Mouse (Mus musculus): ENCODE results near the gene Trak1. TPM values are rescaled to one million over a fixed set of nuclear protein-coding genes. Genes with fewer than 3 reads are reported as not detected.
A peak's percentile ranks its signal among the peaks of the same experiment; 100 is the strongest.
"Not testable (repeated sequence)": the region's sequence is repeated elsewhere in the genome, so short reads cannot be mapped to it uniquely, and the experiment has no call there.

Gene Trak1
- polyA plus RNA-seq, 1 experiment: 45.8 TPM

DNA sequence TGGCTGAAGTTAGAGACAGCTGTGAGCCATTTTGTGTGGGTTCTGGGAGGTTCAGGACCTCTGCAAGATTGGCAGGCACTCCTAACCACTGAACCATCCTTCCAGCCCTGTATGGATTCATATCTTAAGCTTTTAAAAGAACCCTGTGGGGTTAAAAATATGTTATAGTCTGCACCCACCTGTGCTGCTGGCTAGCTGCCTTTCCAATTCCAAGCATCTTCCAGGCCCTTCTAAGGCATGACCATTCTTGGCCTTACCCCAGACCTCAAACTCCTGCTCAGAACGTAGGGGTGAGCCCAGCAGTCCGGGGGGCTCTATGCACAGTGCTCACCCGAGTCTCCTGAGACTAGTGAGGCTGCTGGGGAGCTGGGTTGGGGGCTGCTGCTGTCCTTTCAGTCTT is 121.7 kb downstream of the Trak1 start:
- WGBS: 45% methylated on average over 3 of the region's 3 CpGs
- DNase-seq (ENCODE audit: low read depth, low spot score): no peak

DNA sequence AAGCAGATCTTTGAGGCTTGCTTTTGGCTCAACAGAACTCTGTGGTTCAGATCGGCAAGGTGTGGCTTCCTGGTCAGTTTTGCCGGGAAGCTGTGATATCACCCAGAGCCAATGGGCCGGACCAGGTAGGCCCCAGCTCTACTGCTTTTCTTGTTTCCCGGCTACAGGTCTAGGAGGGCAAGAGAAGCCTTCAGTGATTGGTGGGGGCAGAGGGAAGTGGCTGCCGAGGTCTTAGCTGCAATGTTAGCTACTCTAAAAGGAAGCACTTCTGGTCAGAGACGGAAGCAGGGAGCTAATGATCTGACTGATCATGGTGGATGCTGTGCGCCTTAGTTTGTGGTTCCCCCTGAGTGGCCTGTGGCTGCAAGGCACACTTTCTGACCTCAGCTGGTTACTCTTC is 122.3 kb downstream of the Trak1 start:
- WGBS: 31% methylated on average over 7 of the region's 7 CpGs
- no peak for DNase-seq (ENCODE audit: low read depth, low spot score)

DNA sequence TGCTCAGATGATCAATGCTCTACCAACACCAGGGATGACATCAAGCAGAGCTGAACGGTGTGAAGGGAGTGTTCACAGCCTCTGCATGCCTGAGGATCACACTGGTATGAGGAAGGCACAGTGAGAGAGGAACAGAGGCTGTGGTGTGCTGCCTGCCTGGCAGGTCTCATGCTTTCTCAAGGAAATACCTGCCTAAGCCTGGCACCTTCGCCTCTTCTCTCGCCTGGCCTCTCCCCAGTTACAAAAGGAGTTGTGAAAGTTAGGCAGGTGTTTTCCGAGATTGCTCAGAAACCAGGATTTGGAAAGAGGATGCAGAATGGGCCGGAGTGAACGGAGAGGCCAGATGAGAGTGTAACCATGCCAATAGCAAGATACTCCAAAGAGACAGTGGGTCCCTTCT is 123.5 kb downstream of the Trak1 start:
- WGBS: 32% methylated on average over 6 of the region's 6 CpGs
- no peak for DNase-seq (ENCODE audit: low read depth, low spot score)

DNA sequence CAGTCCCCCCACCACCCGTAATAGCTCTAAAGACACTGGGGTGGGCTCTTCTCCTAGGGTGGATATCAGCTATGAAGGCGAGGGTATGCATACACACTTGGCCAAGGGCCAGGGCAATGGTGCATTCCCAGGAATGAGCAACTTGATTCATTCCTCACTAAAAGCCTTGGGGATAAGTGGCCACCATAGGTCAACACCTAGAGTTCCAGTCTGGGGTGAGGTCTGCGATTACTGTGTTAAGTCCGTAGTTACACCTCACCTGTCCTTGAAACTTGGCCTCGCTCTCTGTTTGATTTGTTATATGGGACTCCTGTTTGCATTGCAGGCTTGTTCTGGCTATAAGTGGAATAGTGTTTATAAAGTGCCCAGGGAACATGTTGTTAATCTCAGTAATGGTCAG is 125.1 kb downstream of the Trak1 start:
- DNase-seq (ENCODE audit: low read depth, low spot score): peak; percentile 88
- 29% methylated on average over 5 of the region's 5 CpGs for WGBS

DNA sequence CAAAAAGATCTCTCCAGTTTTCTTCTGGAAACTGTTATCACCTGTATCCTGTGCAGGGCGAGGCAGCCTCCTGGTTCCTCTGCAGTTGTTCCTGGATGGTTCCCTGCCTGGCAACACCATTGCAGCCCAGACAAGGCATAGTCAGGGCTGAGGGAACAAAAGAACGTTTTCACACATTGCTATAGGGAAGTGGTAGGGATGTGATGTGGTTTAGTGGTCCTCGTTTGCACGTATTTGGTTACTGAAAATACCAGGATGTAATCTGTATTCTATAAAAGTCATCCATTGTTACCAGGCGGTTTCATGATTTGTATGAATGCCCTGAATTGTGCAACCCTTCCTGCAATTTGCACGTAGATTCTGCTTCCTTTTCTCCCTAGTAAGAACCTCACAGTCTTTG is 126.3 kb downstream of the Trak1 start:
- WGBS: 25% methylated on average over 6 of the region's 6 CpGs
- DNase-seq (ENCODE audit: low read depth, low spot score): no peak

DNA sequence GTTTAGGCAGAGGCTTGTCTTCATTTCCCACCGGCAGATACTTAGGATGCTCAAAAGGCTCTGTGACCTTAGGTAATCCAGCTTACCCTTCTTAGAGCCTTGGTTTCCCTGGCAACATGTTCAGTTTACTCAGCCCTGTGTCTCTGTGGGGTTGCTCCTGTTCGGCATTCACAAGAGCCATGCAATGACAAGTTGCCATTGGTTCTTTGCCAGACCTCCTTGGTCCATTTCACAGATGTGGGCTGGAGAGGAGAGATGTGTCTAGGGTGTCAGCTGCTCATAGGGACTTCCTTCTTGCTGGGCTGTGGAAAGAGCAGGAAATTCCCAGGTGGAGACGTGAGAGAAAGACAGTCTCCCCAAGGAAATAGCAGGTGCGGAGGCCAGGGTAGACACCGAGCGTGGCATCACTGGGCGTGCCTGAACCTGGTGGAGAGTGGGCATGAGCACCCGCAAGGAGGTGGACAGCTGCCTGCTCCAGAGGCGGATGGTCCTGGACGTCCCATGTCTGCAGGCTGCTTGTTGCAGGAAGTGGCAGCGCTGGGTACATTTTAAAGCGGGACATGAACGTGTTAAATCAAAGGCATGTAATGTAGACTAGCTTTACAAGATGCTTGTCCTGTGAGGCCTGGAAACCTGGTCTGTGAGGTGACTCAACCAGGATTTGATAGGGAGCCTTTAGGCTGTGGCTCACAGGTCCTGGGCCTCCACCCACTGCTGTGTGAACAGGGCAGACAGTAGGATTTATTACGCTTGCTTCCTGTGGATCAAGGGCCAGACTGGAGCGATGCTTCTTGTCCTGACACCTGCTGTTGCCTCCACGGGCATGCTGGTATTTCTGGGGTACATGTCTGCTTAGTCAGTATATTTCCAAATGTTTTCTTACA is 127.2 kb downstream of the Trak1 start:
- DNase-seq (ENCODE audit: low read depth, low spot score): no peak
- 33% methylated on average over 16 of the region's 16 CpGs for WGBS

DNA sequence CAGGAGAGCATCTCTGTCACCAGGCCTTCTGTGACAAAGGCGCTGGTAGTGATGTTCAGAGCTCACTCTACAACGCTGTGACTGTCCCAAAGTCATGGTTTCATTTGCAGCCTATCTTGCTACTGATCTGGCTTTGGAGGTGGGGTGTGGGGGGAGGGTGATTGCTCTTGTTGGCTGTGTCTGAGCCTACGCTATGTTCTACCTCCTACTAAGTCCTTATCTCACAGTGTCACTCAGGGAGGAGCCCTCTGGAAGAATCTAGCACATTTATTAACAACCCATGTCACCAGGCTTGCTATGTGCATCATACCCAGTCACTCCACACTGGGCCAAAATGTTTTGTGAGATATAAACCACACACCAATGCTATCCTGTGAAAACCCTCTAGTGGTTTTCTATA is 129.1 kb downstream of the Trak1 start:
- 77% methylated on average over 3 of the region's 3 CpGs for WGBS
- DNase-seq (ENCODE audit: low read depth, low spot score): no peak

DNA sequence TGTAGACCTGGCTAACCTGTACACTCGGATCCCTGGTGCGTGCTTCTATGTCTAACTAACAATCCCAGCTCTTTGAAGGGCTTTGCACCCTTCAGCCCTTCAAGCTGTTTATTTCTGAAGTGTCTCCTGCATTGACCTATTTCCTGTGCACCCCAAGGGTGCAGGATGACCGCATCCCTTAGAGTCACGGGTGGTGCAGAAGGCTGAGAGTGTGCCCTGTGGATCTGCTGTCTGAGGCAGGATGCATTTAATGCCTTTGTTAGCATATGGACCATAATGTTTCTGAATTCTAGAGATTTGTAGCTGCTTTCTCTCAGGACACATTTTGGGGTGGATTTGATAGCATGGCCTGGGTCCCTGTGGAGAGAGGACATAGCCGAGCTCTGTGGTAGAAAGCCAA is 129.6 kb downstream of the Trak1 start:
- DNase-seq (ENCODE audit: low read depth, low spot score): no peak
- 89% methylated on average over 5 of the region's 5 CpGs for WGBS

DNA sequence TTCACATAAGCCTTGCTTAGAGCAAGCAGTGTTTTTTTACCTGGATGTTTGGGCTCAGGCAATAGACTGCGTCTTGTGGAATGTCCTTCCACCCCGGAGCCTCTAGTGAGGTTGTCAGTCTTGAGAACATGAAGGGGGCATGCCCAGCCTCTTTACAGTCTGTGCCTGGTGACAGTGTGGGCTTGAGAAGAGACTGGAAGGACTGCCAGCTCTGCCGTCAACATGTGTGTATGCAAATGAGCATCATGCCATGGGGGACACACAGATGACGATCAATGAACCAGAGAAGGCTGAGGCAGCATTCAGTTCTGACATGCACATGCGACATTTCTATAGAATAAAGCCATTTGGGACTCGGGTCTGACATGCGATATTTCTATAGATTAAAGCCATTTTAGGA is 132.3 kb downstream of the Trak1 start:
- WGBS: 87% methylated on average over 7 of the region's 7 CpGs
- DNase-seq (ENCODE audit: low read depth, low spot score): no peak

DNA sequence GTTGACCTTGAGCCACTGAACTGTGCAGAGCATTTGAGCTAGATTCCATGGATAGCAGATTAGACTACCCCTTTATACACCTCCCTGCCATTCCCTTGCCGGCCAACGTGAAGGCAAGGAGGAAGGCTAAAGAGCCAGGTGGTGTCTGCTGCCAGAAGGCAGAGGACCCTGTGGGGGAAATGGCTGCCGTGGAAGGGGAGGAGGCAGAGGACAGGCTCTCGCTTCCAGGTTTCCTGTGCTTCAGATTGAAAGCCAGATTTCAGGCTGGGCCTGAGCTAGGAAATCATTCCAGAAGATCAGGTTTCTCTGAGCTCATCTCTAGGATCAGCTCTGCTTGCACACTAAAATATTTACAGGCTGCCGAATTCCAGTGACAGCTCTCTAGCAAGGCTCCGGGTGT is 133.1 kb downstream of the Trak1 start:
- 43% methylated on average over 6 of the region's 6 CpGs for WGBS
- no peak for DNase-seq (ENCODE audit: low read depth, low spot score)

DNA sequence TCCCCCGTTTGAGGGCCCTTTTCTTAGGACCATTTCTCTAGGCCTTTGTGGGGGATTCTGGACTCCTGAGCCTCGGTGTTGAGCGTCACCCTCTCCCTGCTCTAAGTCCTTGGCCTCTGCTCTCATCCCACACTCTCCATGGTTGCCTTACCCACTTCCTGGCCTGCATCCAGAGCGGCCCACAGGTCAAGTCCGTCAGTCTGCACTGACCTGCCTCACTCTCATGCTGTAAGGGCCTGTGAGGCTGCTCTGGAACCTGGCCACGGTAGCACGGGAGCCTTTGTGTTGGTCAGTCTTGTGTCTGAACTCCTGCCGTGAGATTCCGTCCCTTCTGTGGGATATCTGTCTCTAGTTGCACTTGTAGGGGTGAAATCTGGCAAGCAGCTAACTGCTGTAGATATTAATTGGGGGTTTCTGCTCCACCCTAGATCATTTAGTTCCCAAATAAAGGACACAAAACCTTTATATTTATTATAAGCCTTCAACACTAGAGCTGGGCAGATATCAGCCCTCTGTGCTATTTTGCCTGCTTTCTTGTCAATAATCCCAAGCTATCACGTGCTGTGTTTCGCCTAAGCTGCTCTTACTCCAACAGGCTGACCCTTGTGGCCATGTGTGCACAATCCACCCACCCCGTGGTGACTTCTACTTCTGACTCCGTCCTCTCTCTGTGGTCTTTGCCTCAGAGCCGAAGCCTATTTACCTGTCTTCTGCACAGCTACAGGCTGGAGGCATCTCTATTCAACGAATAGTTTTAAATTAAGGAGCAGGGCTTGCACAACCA is 136.6 kb downstream of the Trak1 start:
- DNase-seq (ENCODE audit: low read depth, low spot score): no peak
- WGBS: 85% methylated on average over 15 of the region's 15 CpGs

DNA sequence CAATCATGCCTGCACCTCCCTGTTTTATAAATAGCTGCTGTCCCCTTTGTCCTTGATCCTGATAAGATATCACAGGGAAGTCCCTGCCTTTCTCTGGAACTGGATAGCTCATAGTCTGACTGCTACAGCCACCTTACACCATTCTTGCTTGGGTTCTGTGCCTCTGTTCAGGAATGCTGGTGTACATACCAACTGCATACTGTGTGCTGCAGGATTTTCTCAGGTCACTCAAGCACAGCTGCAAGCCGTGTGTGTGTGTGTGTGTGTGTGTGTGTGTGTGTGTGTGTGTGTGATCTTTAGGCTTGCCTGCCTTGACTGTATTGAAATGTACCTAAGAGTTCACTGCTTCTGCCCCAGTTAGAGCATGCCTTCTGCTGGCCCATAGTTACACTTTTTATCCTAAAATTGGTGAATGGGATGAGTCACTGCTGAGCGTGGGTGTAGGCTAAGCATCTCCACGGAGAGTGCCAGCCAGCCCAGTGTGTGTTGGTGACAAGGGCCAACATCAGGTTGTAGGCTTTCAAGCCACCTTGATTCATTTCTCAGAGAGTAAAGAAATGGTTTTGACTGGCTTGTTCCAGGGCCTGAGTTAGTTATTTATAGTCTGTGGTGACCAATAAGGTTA is 138.1 kb downstream of the Trak1 start:
- DNase-seq (ENCODE audit: low read depth, low spot score): no peak
- WGBS: 22% methylated on average over 3 of the region's 3 CpGs

DNA sequence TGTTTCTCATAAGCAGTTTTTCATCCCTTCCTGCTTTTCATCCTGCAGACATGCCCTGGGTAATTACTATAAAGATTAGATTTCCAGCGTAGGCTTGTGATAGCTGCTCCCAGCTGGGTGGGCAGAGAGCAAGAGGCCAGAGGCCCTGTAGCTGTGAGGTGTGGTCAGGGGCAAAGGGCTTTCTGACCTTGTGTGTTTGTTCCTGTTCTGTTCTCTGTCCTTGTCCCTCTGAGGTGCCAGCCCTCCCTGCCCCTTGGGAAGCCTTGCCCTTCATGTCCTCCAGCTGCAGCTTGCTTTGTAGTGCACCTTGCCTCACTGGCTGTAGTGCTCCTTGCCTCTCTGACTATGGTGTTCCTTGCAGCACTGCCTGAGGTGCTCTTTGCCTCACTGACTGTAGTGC is 139.2 kb downstream of the Trak1 start:
- DNase-seq (ENCODE audit: low read depth, low spot score): no peak
- 31% methylated on average over 1 of the region's 1 CpGs for WGBS

DNA sequence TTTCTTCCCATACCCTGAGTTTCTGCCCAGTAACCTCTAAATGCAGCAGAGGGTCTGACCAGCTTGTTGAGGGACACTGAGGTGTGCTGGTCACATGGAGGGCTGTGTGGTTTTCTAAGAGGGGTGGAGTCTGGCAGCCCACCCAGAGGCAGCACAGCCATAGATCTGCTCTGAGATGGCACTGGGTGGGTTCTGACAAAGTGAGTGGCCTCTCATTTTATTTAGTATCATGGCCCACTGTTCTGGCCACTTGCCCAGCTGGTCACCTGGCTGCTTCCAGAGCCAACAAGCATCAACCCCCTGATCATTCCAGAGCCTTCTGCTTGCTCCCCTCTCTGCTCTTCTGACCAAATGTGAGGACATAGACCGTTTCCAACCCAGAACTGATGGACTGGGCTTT is 144.8 kb downstream of the Trak1 start:
- 81% methylated on average over 1 of the region's 1 CpGs for WGBS
- no peak for DNase-seq (ENCODE audit: low read depth, low spot score)

DNA sequence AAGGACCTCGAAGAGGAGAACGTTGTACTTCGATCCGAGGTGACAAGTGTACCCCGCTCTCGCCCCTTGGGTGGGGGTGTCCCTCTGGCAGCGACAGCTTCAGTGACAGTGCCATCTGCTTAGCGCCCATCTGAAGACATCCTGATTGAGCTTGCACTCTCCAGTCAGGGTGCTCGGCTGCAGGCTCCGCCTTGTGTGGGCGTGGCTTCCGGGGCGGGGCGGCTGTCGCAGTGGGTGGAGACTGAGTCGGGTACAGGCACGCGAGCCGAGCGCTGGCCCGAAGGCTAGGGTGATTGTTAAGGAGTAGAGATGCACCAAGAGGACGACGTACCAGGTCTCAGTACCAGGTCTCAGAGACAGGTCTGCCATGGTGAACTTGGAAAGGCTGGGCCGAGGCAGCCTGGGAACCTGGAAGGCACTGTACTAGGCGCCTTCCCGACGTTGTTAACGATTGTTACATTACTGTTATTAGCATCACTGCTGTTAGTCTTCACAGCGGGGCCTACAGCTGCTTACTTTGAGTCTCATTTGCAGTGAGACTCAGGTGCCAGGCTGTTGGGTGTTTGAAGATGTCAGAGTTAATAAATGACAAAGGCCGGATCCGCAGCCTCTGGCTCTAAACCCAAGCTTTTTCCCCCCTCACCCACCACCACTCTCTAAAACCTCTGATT is 146.5 kb downstream of the Trak1 start:
- DNase-seq (ENCODE audit: low read depth, low spot score): no peak
- WGBS: 78% methylated on average over 31 of the region's 31 CpGs

DNA sequence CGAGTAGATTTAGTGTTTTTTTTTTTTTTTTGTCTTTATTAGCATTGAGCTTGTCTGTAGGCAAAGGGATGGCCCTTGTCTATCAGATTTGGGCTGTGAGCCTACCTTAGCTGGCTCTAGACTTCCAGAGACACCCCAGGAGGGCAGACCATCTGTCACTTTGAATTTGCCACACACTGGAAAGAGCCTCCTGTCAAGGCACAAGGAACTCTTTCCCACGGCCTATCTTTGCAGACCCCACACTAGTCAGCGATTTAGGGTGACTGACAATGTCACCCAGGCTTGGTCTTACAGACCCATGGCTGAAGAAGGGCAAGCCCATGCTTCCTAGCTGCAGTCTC is 147.0 kb downstream of the Trak1 start:
- no peak for DNase-seq (ENCODE audit: low read depth, low spot score)
- WGBS: 81% methylated on average over 3 of the region's 3 CpGs

DNA sequence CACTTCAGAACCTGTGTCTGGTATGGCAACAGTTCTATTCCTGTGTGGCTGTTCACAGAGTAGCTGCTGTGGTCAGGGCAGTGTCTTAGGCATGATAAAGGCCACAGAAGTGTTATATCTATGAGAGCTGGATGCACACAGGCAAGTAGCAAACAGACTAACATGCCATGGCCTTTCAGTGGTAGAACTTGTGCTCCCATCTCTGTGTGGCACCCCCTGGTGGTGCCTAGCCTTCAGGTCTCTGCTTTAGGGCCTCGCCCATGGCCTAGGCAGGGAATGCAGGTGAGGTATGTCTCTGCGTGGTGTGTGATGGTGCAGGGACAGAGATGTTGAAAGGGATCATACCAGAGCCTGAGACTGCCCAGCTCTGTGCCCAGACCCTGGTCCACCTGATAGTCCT is 148.1 kb downstream of the Trak1 start:
- 65% methylated on average over 2 of the region's 2 CpGs for WGBS

DNA sequence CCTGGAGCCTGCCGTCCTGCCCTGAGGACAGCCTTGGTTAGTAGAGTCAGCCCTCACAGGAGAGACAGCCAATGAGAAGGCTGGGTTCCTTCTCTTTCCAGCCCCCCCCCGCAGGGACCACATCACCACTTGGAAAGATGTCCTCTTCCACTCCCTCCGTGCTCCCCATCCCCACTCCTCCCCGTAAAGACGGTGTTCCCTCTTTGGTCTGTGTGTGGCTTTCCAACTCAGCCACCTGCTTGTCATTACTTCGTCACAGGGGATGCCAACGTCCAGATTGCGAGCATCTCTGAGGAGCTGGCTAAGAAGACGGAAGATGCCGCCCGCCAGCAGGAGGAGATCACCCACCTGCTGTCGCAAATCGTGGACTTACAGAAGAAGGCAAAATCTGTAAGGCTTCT is 149.1 kb downstream of the Trak1 start:
- 90% methylated on average over 13 of the region's 13 CpGs for WGBS
- no peak for DNase-seq (ENCODE audit: low read depth, low spot score)

More for the DNA sequence above, 148.1 kb downstream of the Trak1 start:
- no peak for DNase-seq (ENCODE audit: low read depth, low spot score)

DNA sequence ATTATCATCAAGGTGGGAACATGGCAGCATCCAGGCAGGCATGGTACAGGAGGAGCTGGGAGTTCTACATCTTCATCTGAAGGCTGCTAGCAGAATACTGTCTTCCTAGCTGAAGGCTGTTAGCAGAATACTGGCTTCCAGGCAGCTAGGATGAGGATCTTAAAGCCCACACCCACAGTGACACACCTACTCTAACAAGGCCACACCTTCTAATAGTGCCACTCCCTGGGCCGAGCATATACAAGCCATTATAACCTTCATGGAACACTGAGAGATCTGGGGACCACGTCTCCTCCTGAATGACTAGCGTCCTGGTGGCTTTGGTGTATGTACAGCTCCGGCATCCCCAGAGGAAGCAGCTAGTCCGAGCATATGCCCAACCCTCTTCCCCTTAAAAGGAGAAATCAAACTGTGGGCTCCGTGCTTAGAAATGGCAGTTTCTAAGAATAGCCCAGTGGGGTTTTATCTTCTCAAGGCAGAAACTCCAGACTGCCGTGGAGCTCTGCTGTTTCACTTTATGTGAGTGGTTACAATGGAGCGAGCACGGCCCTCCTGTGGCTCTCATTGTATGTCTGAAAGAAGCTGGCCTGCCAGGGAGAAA is 155.1 kb downstream of the Trak1 start:
- DNase-seq (ENCODE audit: low read depth, low spot score): not testable (repeated sequence)
- WGBS: 63% methylated on average over 9 of the region's 9 CpGs

DNA sequence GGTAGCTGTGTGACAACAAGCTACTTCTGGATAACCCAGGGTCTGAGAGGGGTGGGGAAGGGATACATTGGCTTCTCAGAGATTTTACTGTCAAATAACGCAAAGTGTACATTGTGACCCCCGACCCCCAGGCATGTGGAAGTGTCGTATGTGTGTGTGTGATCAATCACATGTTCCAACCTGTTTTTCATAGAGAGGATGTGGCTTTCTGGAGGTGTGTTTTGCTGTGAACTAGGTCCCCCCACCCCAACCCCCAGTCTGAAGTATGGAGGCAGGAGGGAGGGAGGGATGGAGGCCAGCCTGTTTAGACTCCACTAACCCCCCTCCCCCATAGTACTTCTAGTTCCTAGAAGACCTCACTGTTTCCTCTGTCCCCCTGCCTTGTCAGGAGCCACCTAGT is 157.6 kb downstream of the Trak1 start:
- DNase-seq (ENCODE audit: low read depth, low spot score): no peak
- WGBS: 78% methylated on average over 3 of the region's 3 CpGs
